Mouse (Mus musculus) heart, postnatal 10 days (tissue): Measurements from ENCODE around the gene Slc38a6. TPM values are rescaled to one million over a fixed set of nuclear protein-coding genes. Genes with fewer than 3 reads are reported as not detected.

Experiments used
- DNase-seq, 2 experiments: peaks; one replicate each; pipeline ENCODE4 v3.0.0; 2021
- intact Hi-C: fragments of 180-260 bp; cut with DNase I; formaldehyde crosslinking; loops from one replicate; pipeline ENCODE4 v1.15.1; 2025
- total RNA-seq, 2 experiments: library from RNA; stranded (reverse); gene quantifications; 2 replicates each; pipeline ENCODE4 v1.2.3; 2021

Slc38a6 gene
- total RNA-seq, 2 experiments from 2014 or later: 6.0 to 6.8 TPM

DNA sequence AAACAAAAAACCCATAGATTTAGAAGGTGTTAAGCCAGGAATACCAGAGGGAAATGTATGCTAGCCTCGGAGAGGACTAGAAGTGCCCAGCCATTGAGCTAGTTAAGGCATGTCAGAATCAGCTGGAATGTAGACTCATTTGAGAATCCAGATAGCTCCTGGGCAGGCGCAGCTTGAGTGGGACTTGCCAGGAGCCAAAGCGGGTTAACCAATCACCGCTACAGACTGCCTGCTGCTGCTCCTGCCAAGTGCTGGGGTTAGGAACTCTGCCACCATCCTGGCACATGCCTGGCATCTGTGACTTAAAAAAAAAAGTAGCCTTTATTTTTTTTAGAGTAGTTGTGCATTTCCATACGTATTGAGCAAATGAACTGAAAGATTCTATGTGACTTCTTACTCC, 66.8 kb downstream of the Slc38a6 start:
- intact Hi-C loops: no loop called here
- DNase-seq: peak; percentile 81 to 83

DNA sequence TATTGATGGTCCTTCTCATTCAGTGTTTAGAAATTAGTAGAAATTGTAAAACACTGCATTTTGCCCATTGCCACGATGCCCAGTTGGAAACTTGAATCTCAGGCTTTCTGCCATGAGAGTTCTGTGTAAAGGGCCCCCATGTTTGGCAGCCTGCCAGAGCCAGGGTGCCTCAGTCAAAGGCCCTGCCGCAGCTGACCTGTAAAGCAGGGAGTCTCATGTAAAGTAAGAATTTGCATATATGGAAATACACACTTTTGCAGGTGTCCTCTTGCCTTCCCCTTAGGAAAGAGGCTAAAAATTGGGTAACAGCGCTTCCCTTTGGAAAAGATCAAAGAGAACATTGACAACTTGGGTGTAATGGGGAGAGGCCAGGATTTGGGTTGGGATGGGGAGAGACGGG, 67.9 kb downstream of the Slc38a6 start:
- intact Hi-C loops: no loop called here
- DNase-seq: no peak

GRCm38 (mm10) chr12:73355084-73355775, 68.7 kb downstream of the Slc38a6 start:
- no peak for DNase-seq
- intact Hi-C loops: no loop called here

GRCm38 (mm10) chr12:73356696-73357095, 70.1 kb downstream of the Slc38a6 start:
- intact Hi-C loops: no loop called here
- no peak for DNase-seq

DNA sequence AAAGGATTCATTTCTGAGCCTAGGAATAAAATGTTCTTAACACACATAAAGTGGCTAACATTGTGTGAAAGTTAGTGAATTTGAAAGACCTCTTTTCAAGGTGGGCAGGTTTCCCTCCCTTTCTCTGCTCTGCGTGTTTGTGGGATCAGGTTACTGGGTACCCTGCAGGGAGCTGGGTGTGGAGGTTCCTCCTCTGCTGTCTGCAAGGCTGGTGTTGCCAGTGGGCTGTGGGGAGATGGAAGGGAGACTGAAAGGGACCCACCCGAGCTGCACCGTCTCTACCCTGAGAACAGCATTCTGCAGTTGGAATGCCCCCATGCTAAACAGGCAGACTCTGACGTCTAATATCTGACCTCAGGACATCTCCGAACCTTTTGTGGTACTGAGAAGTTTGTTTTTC, 70.7 kb downstream of the Slc38a6 start:
- DNase-seq: no peak
- intact Hi-C loops: no loop called here

DNA sequence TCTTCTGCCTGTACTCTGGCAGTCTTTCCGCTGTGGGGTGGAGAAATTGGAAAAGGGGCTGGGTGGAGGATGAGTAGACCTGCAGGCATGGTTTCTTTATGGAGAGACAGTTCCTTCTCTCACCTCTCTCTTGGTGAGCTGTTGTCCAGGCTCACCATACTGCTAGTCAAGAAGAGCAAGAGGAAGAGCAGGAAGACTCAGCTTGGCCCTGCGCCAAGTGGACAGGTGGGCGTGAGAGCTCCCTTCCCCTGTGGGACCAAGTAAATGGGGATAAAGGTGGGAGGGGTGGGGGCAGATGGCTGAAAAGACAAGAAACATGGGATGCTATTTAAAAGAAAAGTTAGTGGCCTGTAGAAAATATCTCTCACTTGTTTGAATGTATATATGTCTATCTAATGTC, 71.2 kb downstream of the Slc38a6 start:
- intact Hi-C loops: no loop called here
- DNase-seq: no peak

DNA sequence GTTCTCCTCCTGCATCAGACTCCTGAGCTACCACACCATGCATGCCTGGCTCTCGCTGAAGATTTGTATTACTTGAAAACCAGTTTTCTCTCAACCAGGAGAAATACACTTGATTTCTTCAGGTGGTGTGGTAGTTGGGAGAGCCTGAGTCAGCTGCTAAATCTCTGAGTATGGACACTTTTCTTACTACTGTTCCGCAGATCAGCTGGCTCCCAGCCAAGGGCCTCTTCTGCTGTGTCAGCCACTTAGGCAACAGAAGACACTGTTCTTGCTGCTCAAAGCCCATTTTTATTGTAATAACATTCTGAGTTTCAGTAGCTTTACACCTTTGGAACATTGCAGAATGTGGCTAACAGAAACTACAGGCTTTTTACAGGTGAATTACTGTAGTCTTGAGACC, 72.1 kb downstream of the Slc38a6 start:
- intact Hi-C loops: no loop called here
- DNase-seq: peak in 1 of 2 experiments; percentile 45

DNA sequence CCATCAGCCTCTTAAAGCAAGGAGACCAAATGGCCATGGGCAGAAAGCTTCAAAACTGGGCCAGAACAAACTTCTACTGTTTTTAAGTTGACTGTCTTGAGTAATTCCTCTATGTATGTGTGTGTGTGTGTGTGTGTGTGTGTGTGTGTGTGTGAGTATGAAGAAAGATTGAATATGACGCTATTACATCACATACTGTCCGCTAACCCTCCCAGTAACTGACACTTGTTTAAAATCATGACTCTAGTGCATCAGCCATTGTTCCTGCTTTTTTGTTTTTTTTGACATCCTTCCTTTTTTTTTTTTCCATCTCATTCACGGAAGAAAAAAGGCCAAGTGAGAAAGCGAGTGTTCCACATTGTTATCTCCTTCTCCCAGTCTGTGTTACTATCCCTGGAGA, 72.9 kb downstream of the Slc38a6 start:
- intact Hi-C loops: no loop called here

GRCm38 (mm10) chr12:73361201-73361600, 74.6 kb downstream of the Slc38a6 start:
- intact Hi-C loops: no loop called here
- no peak for DNase-seq

More for the DNA sequence above, 72.9 kb downstream of the Slc38a6 start:
- no peak for DNase-seq

GRCm38 (mm10) chr12:73363401-73363800, 76.8 kb downstream of the Slc38a6 start:
- intact Hi-C loops: no loop called here
- DNase-seq: no peak

DNA sequence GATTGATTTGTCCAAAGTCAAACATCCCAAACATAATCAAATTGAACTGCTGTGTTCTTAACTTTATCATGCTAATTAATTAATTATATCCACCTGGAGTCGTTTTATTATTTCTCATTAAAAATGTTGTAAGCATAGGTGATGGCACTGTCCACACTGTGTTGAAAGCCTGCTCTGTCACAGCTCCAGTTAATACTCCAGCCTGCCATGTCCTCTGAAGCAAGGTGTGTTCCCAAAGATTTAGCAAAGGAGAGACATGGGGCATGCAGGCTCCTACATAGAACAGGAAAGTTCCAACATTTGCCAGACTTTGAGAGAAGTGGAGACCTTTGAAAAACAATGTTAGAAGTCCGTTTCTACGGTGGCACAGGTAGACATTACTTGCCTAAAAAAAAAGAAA, 77.4 kb downstream of the Slc38a6 start:
- no peak for DNase-seq
- intact Hi-C loops: no loop called here

DNA sequence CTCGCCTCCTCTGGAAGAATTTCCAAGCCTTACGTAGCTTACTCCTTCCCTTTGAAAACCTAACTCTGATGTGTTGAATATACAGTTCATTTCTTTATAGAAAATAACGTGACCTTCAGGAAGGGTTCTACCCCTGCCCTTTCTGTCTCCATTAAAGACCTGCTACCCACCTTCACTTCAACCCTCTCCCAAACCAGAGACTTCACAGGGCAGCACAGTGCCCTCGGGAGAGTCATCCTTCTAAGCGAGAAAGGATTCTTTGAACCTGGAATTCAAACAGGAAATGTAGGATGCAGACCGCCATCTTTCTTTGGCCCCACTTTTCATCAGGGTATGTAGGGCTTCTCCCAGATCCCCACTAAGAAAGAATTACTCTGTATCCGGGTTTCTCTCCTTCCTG, 80.0 kb downstream of the Slc38a6 start:
- DNase-seq: no peak
- intact Hi-C loops: no loop called here

DNA sequence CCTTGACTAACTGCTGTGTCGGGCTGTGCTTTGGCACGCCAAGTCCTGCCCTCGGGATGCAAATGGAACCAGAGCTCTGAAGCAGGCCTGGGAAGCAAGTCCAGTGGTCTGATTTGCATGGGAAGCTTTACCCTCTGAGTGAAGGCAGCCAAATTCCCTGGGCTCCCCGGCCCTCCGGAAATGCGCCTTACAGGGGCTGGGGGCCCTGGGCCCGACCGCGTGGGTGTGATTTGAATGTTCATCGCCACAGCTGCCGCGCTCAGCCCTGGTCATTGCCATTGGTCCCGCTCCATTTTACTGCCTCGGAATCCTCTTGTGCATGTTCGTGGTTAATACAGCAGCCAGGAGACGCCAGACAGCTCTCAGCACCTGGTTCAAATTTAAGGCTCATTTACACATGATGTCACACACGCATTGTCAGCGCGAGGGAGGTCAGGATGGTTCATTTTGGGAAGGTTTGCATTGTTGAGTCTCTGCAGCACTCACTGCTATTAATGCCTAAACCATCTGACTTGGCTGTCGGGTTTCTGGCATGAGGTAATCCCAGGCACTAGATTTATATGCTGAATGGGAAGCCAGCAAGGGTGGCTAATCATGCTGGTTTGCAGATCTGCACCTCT, 81.0 kb downstream of the Slc38a6 start:
- no peak for DNase-seq
- intact Hi-C loops: no loop called here

DNA sequence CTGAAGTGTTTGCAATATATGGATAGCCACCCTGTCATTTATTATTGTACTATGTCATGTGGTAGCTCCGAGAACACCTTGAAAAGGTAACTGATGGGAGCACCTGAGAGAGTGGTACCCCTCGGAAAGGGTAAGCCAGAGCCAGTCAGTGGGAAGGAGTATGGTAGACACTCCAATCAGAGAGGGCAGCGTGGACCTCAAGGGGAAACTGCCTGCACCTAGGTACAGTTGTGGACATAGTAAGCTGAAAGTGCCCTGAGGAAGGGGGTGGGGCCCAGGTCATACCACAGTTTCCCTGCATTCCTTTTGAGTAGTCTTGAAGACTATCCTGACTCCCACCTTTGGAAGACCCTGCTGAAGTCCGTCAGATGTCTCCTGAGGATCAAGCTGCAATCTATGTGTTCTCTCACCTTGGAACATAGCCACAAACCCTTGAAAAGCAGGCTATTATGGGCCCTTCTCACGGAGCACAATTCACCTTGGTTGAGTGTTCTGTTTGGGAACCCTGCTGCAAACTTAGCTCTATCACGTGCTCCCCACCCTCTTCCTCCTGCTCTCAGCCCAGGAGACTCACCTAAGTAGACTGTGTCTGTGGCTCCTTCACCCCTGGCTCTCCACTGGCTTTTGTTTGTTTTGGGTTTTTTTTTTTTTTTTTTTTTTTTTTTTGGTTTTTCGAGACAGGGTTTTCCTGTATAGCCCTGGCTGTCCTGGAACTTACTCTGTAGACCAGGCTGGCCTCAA, 82.5 kb downstream of the Slc38a6 start:
- intact Hi-C loops: no loop called here
- DNase-seq: no peak

- intact Hi-C loops: no loop called here
- DNase-seq: no peak
Observed at GRCm38 (mm10) chr12:73370367-73370944, 83.9 kb downstream of the Slc38a6 start.

DNA sequence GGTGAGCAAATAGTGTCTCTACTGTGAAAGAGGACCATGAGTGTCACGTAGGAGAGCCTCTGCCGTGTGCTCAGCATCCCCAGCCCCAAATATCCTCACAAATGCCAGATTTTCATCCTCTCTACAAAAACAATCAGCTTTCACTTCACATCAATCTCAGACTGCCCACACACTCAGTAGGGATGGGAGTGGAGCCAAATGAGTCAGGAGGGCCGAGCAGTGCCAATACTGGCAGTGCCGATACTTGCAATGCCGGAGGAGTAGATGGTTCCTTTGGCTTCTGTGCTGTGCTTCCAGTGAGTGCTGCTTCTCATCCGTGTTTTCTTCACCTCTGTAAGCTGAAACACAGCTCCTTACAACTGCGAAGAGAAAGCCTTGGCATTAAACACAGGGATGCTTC, 84.6 kb downstream of the Slc38a6 start:
- intact Hi-C loops: no loop called here

DNA sequence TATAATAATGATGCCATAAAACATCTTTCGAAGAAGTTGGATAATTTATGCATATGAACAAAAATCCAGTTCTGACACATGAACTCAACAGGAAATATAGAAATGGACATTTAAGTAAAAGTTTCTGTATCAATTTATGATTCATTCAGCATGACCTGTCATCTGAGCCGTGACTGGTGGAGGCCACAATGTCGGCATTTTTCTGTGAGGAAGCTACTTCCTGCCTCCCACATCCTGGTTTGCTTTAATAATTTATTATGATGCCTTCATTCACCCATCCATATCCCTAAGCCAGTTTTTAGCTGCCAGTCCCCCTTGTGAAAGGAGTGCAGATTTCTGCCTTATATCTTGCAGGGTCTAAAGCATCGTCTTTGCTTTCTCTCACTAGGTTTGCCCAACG, 91.4 kb downstream of the Slc38a6 start:
- intact Hi-C loops: no loop called here
- DNase-seq: no peak

More for the DNA sequence above, 84.6 kb downstream of the Slc38a6 start:
- DNase-seq: no peak

DNA sequence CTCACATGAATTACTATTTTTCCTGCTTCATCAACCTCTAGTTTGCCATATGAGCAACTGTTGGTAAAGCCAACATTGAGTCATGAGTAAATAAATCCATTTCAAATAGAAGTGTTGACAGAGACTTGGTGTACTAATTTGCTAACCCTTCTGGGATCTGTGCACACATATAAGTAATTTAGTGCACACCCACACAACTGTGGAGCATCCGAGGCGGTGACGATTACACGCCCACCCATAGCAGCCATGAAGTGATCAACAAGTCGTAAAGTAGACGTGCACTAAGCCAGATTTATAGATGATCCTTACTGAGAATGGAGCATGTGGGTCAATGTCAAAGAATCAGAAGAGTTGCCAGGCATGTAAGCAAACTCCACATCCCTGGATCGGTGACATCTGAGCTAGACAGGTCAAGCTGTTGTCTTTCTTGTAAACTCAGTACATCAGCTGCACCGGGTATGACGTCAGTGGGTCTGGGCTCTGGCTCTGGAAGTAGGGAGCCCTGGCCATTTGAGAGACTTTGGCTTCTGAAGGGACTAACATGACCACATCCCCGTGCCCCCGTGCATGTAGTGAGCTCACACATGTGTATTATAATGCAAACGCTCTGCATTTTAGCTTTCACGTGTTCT, 92.3 kb downstream of the Slc38a6 start:
- intact Hi-C loops: no loop called here

DNA sequence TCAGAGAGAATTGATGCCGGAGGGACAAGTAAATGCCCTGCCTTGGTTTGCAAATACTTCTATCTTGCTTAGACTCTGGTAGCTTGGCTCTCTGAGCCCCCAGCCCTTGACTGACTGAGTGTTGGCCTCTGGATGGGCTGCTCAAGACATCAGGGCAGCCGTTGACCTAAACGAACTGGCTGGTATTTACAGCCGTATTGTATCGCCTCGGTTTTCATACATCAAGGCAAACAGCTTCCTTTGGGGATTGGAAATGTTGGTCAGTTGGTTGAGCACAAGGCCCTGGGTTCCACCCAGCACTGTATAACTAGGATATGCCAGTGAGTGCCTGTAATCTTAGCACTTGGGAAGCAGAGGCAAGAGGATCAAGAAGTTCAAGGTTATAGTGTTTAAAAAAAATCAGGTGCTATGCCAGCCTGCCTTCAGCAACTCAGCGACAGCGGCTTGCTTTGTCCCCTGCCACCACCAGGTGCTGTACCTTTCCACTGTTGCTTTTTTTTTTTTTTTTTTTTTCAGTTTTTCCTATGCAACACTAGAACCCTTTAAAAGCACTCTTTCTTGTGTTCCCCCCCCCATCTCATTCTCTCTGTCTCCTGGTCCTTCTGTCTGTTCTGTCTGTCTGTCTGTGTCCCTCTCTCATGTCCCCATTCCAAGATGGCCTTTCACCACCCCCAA, 94.2 kb downstream of the Slc38a6 start:
- intact Hi-C loops: no loop called here
- no peak for DNase-seq

More for the DNA sequence above, 92.3 kb downstream of the Slc38a6 start:
- no peak for DNase-seq

DNA sequence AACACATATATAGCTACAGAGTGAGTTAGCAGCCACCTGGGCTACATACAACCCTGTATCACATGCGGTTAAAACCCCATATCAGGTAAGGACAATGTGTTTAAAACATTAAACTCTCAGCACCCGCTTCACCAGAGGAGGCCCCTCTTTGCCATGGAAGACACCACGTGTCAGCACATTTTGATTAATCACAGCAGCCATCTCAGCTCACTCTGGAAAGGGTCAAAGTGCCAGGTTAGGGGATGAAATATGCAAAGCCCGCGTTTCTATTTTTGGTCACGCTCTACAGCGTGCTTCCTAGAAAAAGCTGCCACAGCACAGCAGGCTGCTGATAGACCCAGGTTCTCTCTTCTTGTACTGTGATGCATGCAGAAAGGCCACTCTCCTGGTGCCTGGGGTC, 94.9 kb downstream of the Slc38a6 start:
- intact Hi-C loops: no loop called here
- peak in 1 of 2 experiments; percentile 38 for DNase-seq
